Mouse (Mus musculus) heart, embryonic 11.5 days (tissue): ENCODE measurements around the gene Plek2. TPM values are rescaled to one million over a fixed set of nuclear protein-coding genes. Genes with fewer than 3 reads are reported as not detected.
"Not testable (repeated sequence)": the region's sequence is repeated elsewhere in the genome, so short reads cannot be mapped to it uniquely, and the experiment has no call there.

Source experiments
- ATAC-seq: fragments of 200-750 bp; cut with Nextera tagmentation; replicated peaks from 2 replicates; pipeline ENCODE4 v1.8.0; 2017; ENCODE audit warnings: moderate library complexity; ENCODE audit not compliant: insufficient number of reproducible peaks, low FRiP score, low TSS enrichment
- H3K27ac ChIP-seq: fragments of 300-500 bp; sonication (generic); 2 replicates; pipeline ENCODE4 v1.5.1; 2014; ENCODE audit warnings: mild to moderate bottlenecking, low read depth, low read length
- H3K27me3 ChIP-seq: fragments of 300-500 bp; sonication (generic); 2 replicates; pipeline ENCODE4 v1.6.1; 2014; ENCODE audit warnings: mild to moderate bottlenecking, low read length, mixed read lengths; ENCODE audit not compliant: control insufficient read depth, insufficient read depth
- H3K36me3 ChIP-seq: fragments of 300-500 bp; sonication (generic); 2 replicates; pipeline ENCODE4 v1.6.1; 2014; ENCODE audit warnings: mild to moderate bottlenecking, low read length, moderate library complexity, mixed read lengths; ENCODE audit not compliant: control insufficient read depth, insufficient read depth
- H3K4me1 ChIP-seq: fragments of 300-500 bp; sonication (generic); 2 replicates; pipeline ENCODE4 v1.6.1; 2014; ENCODE audit warnings: low read length; ENCODE audit not compliant: control insufficient read depth, insufficient read depth
- H3K4me2 ChIP-seq: fragments of 300-500 bp; sonication (generic); 2 replicates; pipeline ENCODE4 v1.6.1; 2014; ENCODE audit warnings: mild to moderate bottlenecking, moderate library complexity
- H3K4me3 ChIP-seq: fragments of 300-500 bp; sonication (generic); 2 replicates; pipeline ENCODE4 v1.5.1; 2014; ENCODE audit warnings: low read depth, low read length
- H3K9ac ChIP-seq: fragments of 300-500 bp; sonication (generic); 2 replicates; pipeline ENCODE4 v1.6.1; 2014; ENCODE audit warnings: mild to moderate bottlenecking, low read depth, low read length, moderate library complexity
- H3K9me3 ChIP-seq: fragments of 300-500 bp; sonication (generic); replicated peaks from 2 replicates; pipeline ENCODE4 v1.6.1; 2016; ENCODE audit warnings: low read length; ENCODE audit not compliant: control insufficient read depth
- WGBS: fragments of 180-500 bp; shearing (Covaris S2); extraction: QIAGEN DNeasy Blood & Tissue Kit; methylation state at CpG from one replicate; pipeline ENCODE4 v1.1.7; 2014; ENCODE audit not compliant: insufficient replicate concordance; 5-methylcytosine and 5-hydroxymethylcytosine counted together
- polyA plus RNA-seq: library from polyadenylated mRNA; unstranded; fragments of >200 nt; fragmentation: Nextera tagmentation; extraction: Ambion mirVana; gene quantifications from 2 replicates; pipeline ENCODE4 v1.2.1, GENCODE M21; 2014

Plek2 gene
- polyA plus RNA-seq, 1 experiment from 2014 or later, result 13.1 TPM

DNA sequence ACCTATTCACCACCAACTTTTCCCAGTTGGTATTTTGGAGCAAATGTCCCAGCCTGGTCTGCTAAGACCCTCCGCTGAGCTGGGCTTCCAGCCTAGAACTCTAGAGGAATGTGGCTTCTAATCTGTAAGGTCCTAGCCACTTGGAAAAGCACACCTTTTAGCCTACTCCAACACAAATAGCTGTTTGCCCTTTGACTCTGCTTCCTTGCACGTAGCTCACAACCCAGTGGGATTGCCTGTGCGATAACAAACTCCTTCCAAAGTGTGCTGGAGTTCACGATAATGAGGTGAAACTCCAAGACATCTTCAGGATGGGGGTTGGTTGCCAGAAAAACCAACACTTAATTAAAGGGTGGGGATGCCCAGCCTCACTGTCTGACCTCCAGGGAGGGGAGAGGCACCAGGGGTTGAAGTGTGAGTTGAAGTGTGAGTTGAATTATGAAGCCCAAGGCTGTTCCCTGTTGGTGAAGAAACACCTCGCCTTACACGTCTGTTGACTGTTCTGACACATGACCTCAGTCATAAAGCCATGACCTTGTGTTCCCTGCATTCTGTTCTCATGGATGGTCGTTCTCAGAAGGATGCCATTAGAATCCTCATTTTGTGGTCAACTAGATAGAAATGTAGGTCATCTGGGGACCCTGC lies 32.8 kb upstream of the Plek2 start:
- 0 out of 2 replicates have a peak, but pooled peaks cover 3% of the 10 kb centered on the region for H3K27me3 ChIP-seq
- 63% methylated on average over 7 of the region's 7 CpGs for WGBS
- H3K27ac ChIP-seq, result no peak overlapping the region
- H3K9ac ChIP-seq, result no peak overlapping the region
- H3K4me1 ChIP-seq, result peaks cover 4% of the 10 kb centered on the region; the same call in 1 of the 2 replicates
- no peak overlapping the region for H3K4me3 ChIP-seq
- no peak for ATAC-seq
- H3K4me2 ChIP-seq, result no peak overlapping the region
- no peaks in the 10 kb centered on the region for H3K36me3 ChIP-seq
- no peaks in the 10 kb centered on the region for H3K9me3 ChIP-seq

DNA sequence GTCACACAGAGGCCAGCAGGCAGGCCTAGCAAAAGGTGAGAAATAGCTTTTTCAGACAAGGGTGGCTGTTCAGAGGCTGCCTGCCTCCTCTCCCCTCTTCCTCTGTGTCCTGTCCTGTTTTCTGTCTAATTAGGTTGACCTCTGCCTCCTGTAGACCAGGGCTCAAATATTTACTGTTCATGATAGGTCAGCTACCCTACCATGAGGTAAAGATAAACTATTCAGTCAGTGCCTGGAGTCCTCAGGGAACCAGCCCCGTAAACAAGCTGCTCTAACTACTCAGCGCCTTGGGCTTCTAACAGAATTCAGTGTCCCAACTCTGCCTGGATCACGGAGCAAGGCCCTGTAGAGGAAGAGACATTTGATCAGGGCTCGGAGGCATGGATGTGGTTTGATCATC lies 29.7 kb upstream of the Plek2 start:
- no peak for ATAC-seq
- Histone ChIP-seq H3K9ac (no peak overlapping the region), H3K9me3 (no peaks in the 10 kb centered on the region), H3K4me1 (peaks cover 4% of the 10 kb centered on the region; the same call in 1 of the 2 replicates), H3K36me3 (no peaks in the 10 kb centered on the region), H3K4me2 (no peak overlapping the region), H3K27ac (no peak overlapping the region), H3K4me3 (no peak overlapping the region), H3K27me3 (0 out of 2 replicates have a peak, but pooled peaks cover 2% of the 10 kb centered on the region)
- 48% methylated on average over 4 of the region's 4 CpGs for WGBS

DNA sequence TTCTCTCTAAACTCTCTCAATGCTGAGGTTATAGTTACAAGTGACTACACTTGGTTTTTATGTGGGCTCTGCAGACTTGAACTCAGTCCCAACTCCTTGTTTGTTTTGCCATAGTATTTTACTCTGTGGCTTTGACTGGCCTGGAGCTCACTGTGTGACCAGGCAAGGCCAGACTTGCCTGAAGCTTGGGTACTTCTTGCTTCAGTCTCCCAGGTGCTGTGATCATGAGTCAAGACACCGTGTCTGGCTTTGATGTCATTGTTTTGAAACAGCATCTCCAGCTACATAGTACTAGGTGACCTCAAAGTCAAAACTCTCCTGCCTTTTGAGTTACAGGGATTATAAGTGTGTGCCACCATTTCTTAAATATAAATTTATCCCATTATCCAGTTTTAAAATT lies 23.1 kb upstream of the Plek2 start:
- H3K4me3 ChIP-seq, result no peak overlapping the region
- no peaks in the 10 kb centered on the region for H3K36me3 ChIP-seq
- 81% methylated on average over 1 of the region's 1 CpGs for WGBS
- H3K27me3 ChIP-seq, result 0 out of 2 replicates have a peak, but pooled peaks cover 2% of the 10 kb centered on the region
- no peak overlapping the region for H3K4me2 ChIP-seq
- no peak overlapping the region for H3K27ac ChIP-seq
- no peaks in the 10 kb centered on the region for H3K9me3 ChIP-seq
- H3K9ac ChIP-seq, result no peak overlapping the region
- ATAC-seq, result no peak
- H3K4me1 ChIP-seq, result no peaks in the 10 kb centered on the region

DNA sequence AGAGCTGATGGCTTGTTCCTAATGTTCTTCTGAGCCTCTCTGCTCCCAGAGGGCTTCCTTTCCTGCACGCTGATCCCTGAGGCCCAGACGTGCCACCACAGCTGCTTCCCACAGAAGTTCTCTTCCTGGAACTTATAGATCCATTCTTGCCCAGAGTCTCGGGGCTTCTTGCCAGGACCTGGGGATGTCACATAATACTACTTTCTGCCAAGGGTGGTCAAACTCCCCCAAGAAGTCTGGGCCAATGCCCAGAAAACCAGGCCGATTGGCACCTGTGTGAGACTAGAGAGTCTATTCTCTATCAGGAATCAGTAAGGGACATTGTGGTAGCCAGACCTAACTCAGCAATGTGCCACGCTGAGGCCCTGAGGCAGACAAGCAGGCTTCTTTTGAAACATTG lies 20.5 kb upstream of the Plek2 start:
- WGBS, result 78% methylated on average over 5 of the region's 5 CpGs
- Histone ChIP-seq H3K27ac (no peak overlapping the region), H3K9ac (no peak overlapping the region), H3K4me1 (no peaks in the 10 kb centered on the region), H3K36me3 (no peaks in the 10 kb centered on the region), H3K9me3 (no peaks in the 10 kb centered on the region), H3K4me2 (no peak overlapping the region), H3K27me3 (0 out of 2 replicates have a peak, but pooled peaks cover 2% of the 10 kb centered on the region), H3K4me3 (no peak overlapping the region)
- ATAC-seq, result no peak

DNA sequence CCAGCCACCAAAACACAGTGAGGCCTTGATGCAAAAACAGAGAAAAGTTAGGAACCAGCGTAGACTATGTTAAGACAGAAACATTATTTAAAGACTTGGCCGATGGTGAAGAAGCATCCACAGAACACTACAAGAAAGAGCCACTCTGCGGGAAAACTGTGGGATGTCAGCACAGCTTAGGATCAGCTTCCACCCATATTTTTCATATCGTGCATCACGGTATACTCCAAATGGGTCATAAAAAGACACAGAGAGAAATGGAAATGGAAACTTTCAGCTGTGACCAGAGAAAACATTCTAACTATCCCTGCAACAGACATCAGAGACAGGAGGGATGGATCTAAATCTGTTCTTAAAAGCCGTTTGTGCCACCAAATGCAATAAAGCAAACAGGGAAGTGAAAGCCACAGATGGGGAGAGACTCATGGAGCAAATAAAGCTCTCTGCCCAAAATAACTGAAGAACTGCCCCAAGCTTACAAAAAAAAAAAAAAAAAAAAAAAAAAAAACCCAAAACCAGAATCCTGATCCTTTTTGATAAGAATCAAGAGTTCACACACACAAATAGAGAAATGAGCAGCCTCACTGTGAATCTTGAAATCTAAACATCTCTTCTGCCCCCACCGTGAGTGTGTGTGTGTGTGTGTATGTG lies 16.9 kb upstream of the Plek2 start:
- Histone ChIP-seq H3K4me2 (no peak overlapping the region), H3K27me3 (no peaks in the 10 kb centered on the region), H3K9ac (no peak overlapping the region), H3K27ac (no peak overlapping the region), H3K9me3 (no peaks in the 10 kb centered on the region), H3K36me3 (no peaks in the 10 kb centered on the region), H3K4me1 (peaks cover 3% of the 10 kb centered on the region; the same call in 1 of the 2 replicates), H3K4me3 (no peak overlapping the region)
- WGBS, result 84% methylated on average over 7 of the region's 7 CpGs
- no peak for ATAC-seq

DNA sequence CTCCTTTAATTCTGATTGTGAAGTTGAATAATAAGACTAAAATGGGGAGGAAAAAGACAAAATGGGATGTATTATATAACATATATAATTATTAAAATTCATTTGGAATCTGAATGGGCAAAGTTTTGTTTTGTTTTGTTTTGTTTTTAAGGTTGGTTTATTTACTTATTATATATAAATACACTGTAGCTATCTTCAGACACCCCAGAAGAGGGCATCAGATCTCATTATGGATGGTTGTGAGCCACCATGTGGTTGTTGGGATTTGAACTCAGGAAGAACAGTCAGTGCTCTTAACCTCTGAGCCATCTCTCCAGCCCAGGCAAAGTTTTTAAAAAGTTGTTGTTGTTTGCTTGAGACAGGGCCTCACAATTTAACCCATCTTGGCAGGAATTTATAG lies 16.2 kb upstream of the Plek2 start:
- H3K27me3 ChIP-seq, H3K27ac ChIP-seq, H3K9me3 ChIP-seq, H3K4me3 ChIP-seq, ATAC-seq, H3K9ac ChIP-seq, H3K4me2 ChIP-seq, H3K4me1 ChIP-seq, H3K36me3 ChIP-seq: not testable (repeated sequence)

DNA sequence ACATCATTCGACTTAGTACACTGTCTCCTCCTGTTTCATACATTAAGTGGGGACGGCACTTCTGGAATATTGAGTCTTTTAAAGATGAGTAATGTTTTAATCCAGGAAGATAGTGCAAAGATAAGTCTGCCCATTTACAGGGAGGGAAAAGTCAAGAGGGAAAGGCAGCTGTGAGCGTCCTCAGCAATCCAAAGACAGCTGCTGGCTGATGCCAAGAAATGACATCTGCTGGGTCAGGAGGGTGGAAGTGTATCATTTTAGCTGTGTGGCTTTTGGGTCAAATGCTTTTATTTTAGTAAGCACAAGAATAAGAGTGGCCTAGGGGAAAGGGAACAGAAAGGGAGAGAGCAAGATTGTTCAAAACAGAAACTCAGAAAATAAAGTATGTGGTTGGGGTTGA lies 15.3 kb upstream of the Plek2 start:
- Histone ChIP-seq H3K36me3 (no peaks in the 10 kb centered on the region), H3K27me3 (no peaks in the 10 kb centered on the region), H3K9ac (no peak overlapping the region), H3K9me3 (no peaks in the 10 kb centered on the region), H3K4me1 (peaks cover 3% of the 10 kb centered on the region; the same call in 1 of the 2 replicates), H3K4me3 (no peak overlapping the region), H3K27ac (no peak overlapping the region), H3K4me2 (no peak overlapping the region)
- ATAC-seq, result no peak
- WGBS, result 71% methylated on average over 3 of the region's 3 CpGs

DNA sequence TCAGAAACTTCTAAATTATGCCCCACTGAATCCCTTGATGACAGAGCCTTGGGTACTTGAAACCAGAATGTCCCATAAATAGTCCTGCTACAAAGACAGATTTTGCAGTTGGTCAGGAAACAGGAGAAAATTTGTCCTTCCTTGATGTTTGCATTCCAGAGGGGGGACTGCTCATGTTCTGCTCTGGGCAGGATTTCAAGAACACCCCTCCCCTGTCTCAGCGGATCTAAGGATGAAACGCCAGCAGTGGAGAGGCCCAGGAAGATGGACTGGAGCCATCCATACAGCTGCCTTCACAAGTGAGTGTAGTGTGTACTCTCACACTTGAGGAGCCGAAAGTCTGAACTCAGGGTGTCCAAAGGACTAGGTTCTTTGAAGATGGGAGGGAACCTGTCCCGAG lies 14.7 kb upstream of the Plek2 start:
- H3K27ac ChIP-seq, result no peak overlapping the region
- H3K4me3 ChIP-seq, result no peak overlapping the region
- H3K9ac ChIP-seq, result no peak overlapping the region
- H3K36me3 ChIP-seq, result no peaks in the 10 kb centered on the region
- H3K4me1 ChIP-seq, result peaks cover 3% of the 10 kb centered on the region; the same call in 1 of the 2 replicates
- ATAC-seq, result no peak
- H3K9me3 ChIP-seq, result no peaks in the 10 kb centered on the region
- no peak overlapping the region for H3K4me2 ChIP-seq
- no peaks in the 10 kb centered on the region for H3K27me3 ChIP-seq
- WGBS, result 68% methylated on average over 4 of the region's 4 CpGs
